Mouse (Mus musculus): ENCODE data around the gene 4931422A03Rik. TPM values are rescaled to one million over a fixed set of nuclear protein-coding genes. Genes with fewer than 3 reads are reported as not detected.
"Not testable (repeated sequence)": the region's sequence is repeated elsewhere in the genome, so short reads cannot be mapped to it uniquely, and the experiment has no call there.

4931422A03Rik gene
- total RNA-seq (2021) = not detected

DNA sequence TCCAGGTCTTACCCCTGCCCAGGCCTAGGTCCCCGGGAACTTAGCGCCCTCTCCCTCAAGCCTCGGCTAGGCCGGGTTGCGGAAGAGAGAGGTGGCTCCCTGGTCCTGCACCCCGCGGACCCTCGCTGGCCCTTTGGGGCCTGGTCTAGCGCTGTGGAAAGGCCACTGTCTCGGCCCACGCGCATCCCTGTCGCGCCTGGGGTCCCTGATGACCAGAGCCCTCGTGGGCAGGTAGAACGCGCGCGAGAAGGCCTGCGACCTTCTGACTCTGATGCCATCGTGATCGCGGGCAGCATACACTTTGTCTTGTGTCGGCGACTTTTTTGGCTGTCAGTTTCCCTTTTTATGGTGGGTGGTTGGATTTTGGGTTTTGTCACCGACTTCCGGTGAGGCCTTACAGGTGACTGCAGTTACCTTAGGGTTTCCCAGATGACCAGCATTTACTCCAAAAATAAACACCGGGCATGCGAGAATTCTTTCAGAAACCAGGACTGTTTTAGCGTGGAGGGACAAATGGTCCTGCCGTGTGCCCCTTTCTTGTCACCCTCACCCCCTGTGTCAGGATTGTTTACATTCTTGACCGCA is at the start of gene 4931422A03Rik:
Gene 4931422A03Rik (minus strand): TSS at position 223 of the 585 bp plus-strand sequence.
- intact Hi-C loops (cut with DNase I) = no loop called here
- no peak for DNase-seq

- intact Hi-C loops (cut with DNase I) = loop anchor here (2.0 kb wide), 1 partner anchor 25 kb away; the partner anchor contains the start of gene Cd59a
- DNase-seq = peak; percentile 27
Measured at GRCm38 (mm10) chr2:104069704-104070185, 41.6 kb upstream of the 4931422A03Rik start, which contains the start of gene Cd59b. Cd59b (plus strand) TSS chr2:104069849.

GRCm38 (mm10) chr2:104068450-104068849 is 40.3 kb upstream of the 4931422A03Rik start, which contains the start of gene Gm10799:
Gm10799 (minus strand) TSS chr2:104068550.
- not testable (repeated sequence) for DNase-seq
- intact Hi-C loops (cut with DNase I) = loop anchor here (2.0 kb wide), 1 partner anchor 26 kb away; the partner anchor contains the start of gene Cd59a

- intact Hi-C loops (cut with DNase I); DNase-seq: not testable (repeated sequence)
Measured at GRCm38 (mm10) chr2:104065526-104065925, 37.4 kb upstream of the 4931422A03Rik start, which contains the start of gene Gm10912. Gm10912 (plus strand) TSS chr2:104065826.

DNA sequence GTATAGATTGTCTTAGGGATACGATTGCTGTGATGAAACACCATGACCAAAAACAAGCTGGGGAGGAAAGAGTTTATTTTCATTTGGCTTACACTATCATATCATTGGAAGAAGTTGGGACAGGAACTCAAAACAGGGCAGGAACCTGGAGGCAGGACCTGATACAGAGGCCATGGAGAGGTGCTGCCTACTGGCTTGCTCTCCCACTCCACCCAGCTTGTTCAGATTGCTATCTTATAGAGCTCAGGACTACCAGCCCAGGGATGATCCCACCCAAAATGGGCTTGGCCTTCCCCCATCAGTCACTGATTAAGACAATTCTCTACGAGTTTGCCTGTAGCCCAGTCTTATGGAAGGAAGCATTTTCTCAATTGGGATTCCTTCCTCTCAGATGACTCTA is 36.0 kb upstream of the 4931422A03Rik start:
- intact Hi-C loops (cut with DNase I) = no loop called here
- DNase-seq = no peak

DNA sequence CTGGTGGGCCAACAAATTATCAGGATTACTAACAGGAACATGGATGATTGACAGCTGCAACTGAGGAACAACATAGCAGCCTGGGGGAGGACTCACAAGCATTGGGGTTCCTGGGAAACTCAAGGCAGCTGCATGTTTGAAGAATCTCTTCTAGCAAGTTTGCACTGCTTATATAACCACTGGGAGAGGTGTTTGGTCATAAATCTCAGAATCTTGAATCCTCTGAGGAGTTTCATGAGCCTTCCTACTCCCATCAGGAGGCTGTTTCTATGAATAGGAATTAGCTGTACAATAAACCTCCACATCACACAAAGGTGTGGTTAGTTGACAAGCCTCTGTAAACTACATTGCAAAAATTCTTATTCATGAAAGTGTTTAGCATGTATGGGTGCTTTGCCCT is 34.5 kb upstream of the 4931422A03Rik start:
- intact Hi-C loops (cut with DNase I) = no loop called here
- DNase-seq = no peak

- DNase-seq = no peak
- intact Hi-C loops (cut with DNase I) = no loop called here
Measured at GRCm38 (mm10) chr2:104060996-104061395, 32.8 kb upstream of the 4931422A03Rik start.

DNA sequence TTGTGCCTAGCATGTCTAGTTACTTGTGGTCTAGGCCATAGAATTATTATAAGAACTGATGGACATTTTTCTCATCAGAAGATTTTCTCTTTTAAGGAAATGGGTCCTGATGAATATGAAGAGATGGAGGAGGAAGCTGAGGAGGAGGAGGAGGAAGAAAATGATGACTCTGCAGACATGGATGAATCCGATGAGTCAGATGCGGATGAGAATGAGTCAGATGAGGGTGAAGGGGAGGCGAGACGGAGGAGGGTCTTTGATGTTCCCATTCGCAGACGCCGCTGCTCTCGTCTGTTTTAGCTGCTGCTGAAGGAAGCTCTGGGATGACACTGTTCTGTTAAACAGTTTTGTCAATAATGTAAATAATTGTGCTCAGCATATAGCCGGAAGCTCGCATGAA is 31.6 kb upstream of the 4931422A03Rik start:
- DNase-seq = no peak
- intact Hi-C loops (cut with DNase I) = no loop called here

GRCm38 (mm10) chr2:104058954-104059353 is 30.8 kb upstream of the 4931422A03Rik start:
- intact Hi-C loops (cut with DNase I) = no loop called here
- no peak for DNase-seq

DNA sequence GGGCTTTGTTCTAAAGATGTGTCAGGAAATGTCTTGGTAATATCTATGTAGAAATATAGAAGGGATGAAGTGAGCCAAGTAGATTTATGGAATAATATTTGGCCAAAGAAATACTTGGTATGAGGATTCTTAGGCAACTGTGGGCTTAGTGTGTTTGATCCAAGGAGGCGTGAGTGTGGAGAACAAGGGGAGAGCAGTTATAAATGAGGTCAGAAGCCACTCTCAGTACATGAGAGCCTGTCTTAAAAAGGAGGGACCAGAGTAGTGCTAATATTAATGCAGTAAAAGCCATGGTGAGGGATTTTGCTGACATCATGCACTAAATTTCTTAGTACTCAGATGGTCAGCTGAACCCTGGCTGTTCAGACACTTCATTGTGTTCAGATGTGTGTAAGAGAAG is 30.2 kb upstream of the 4931422A03Rik start:
- no peak for DNase-seq
- intact Hi-C loops (cut with DNase I) = no loop called here

DNA sequence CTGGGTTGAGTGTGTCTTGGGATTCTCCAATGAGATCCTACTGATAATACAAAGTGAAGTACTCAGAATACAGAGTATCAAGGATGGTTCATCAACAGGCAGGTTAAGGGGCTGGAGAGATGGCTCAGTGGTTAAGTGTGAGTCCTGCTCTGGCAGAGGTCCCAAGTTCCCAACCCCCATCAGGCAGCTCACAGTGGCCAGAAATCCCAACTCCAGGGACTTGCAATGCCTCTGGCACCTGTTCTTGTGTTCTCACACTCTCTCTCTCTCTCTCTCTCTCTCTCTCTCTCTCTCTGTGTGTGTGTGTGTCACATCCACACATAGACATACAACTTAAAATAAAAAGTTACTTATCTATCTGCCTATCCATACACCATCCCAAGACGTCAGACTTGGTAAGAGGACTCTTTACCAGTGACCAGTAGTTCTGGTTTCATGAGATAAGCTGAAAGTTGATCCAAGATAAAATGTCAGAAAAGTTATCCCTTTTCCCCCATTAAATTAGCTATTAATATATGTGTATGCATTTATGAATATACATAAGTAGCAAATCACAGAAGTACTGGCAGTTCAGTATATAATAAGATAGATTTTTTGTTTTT is 16.4 kb upstream of the 4931422A03Rik start:
- no peak for DNase-seq
- intact Hi-C loops (cut with DNase I) = no loop called here

DNA sequence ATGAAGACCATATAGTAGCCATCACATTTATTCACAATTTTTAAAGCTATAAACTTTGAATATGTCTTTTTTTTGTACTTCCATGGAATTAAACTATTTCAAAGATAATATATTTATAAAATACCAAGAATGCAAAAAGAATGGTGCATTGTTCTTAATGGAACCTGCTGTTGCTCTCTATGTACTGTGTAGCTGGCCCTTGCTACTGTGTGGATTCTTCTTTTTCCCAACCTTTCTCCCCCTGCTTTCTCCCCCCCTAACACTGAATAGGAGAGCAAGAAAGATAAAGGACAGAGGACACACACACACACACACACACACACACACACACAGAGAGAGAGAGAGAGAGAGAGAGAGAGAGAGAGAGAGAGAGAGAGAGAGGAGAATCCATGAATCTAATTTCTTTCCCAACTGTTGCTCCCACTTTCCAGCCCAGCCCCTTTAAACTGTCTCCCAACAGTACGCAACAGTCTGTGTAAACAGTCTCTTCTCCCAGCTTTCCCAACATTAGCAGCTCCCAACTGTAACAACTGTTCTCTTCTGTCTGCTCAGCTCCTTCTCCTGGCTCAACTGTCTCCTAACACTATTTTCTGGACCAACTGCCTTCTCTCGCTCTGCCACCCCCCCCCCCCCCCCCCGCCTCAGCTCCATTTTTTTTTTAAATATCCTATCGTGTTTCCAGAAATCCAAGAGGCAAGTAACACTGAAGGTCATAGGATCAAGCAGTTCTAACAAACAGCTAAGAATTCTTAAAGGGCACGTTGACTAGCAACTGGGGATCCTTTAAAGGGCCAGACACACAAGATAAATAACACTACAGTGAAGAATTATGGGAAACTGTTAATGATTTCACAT is 15.7 kb upstream of the 4931422A03Rik start:
- no peak for DNase-seq
- intact Hi-C loops (cut with DNase I) = no loop called here

DNA sequence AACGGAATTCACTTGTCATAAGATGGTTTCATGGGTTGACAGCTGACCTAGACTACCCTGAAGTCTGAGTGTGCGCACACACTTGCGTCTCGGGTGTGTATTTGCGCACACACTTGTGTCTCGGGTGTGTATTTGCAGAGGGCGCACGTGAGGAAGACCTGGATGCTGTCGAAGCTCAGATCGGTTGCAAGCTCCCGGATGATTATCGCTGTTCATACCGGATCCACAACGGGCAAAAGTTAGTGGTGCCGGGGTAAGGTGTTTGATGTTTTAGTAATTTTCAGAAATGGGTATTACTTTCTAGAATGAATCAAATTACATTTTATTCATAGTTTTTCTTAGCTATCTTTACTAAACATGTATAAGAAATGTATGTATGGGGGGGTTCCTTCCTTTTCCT is 14.6 kb upstream of the 4931422A03Rik start:
- intact Hi-C loops (cut with DNase I) = no loop called here
- no peak for DNase-seq

DNA sequence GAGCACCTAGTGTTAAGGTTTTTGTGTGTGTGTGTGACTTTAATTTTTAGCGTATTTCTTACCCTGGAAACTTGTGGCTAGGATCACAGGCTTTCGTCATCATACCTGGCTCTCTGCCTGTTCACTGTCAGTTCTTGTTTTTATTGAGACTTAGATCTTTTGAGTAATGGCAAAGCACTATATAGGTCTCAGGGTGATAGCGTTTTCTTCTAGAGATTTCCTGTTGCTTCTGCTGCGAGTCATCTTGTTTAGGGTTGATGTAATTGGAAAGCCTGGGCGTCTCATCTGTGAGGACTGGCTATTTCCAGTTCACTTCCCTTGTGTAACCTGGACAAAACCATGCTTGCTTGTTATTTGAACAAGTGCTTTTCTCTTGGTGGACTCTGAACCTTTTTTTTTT is 13.5 kb upstream of the 4931422A03Rik start:
- DNase-seq = no peak
- intact Hi-C loops (cut with DNase I) = no loop called here

- DNase-seq = no peak
- intact Hi-C loops (cut with DNase I) = loop anchor here (10.0 kb wide), 1 partner anchor 387 kb away; no protein-coding TSS in a partner anchor
Measured at GRCm38 (mm10) chr2:104038236-104038635, 10.1 kb upstream of the 4931422A03Rik start.

- DNase-seq = no peak
- intact Hi-C loops (cut with DNase I) = loop anchor here (10.0 kb wide), 1 partner anchor 388 kb away; no protein-coding TSS in a partner anchor
Measured at GRCm38 (mm10) chr2:104036316-104036715, 8.2 kb upstream of the 4931422A03Rik start.

- intact Hi-C loops (cut with DNase I) = loop anchor here (10.0 kb wide), 1 partner anchor 389 kb away; no protein-coding TSS in a partner anchor
- no peak for DNase-seq
Measured at GRCm38 (mm10) chr2:104035595-104035994, 7.4 kb upstream of the 4931422A03Rik start.

DNA sequence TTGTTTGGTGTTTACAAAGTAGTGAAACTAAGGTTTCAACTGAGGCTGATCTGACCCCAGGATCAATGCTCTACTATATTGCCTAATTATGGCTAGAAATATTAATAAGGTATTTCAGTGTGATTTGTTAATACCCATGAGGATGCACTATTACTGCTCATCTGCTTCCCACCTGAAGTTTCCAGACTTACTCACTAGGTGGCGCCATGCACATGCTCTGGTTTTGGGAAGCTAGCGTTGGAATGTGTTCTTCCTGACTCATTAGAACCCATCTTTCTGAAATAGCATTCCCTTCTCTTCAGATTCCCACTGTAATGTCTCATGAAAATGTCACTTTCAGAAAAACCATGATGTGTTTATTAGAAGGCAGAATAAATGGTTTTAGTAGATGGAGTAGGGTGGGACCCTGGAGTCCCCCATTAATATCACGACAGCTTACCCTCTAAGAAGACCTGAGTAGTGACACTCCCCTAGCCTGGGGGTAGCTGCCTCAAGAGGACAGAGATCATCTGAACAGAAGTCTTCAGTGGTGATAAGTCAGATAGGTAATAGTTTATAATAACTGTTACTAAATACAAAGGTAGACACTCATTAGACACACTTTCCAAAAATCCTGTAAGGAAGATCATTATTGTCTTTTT is 6.8 kb upstream of the 4931422A03Rik start:
- DNase-seq = peak; percentile 47
- intact Hi-C loops (cut with DNase I) = loop anchor here (10.0 kb wide), 1 partner anchor 390 kb away; no protein-coding TSS in a partner anchor

GRCm38 (mm10) chr2:104032056-104032455 is 3.9 kb upstream of the 4931422A03Rik start:
- intact Hi-C loops (cut with DNase I) = loop anchor here (10.0 kb wide), 1 partner anchor 393 kb away; no protein-coding TSS in a partner anchor

GRCm38 (mm10) chr2:104030381-104030780 is 2.2 kb upstream of the 4931422A03Rik start:
- intact Hi-C loops (cut with DNase I) = loop anchor here (10.0 kb wide), 1 partner anchor 394 kb away; no protein-coding TSS in a partner anchor
- no peak for DNase-seq

More at GRCm38 (mm10) chr2:104032056-104032455, 3.9 kb upstream of the 4931422A03Rik start:
- no peak for DNase-seq
